Mouse (Mus musculus) megakaryocyte, embryonic 14.5 days (primary cell): ENCODE measurements around the gene Mllt6.

Experiments used
- FLI1 ChIP-seq: IDR thresholded peaks from 2 replicates; pipeline ENCODE4 v1.6.1; 2012; ENCODE audit warnings: low read length, inconsistent platforms, mixed read lengths
- GATA1 ChIP-seq: IDR thresholded peaks from 3 replicates; pipeline ENCODE4 v1.6.1; 2012; ENCODE audit warnings: mixed read lengths, low read length, inconsistent platforms, borderline replicate concordance

DNA sequence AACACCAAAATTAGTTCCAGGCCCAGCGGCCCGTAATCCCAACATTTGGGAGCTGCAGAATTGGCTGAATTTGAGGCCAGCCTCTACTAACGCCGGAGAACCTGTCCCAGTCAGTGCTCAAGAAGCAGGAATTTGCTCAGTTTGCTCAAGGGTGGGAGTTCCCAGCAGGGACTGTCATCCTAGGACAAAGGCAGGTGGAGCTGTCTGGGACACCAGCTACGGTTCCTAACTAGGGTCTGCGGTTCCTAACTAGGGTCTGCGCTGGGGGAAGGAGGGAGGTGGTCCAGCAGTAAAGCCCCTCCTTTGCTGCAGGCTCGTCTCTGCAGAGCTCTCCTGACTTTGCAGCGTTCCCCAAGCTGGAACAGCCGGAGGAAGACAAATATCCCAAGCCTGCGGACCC is 9.9 kb downstream of the Mllt6 start:
- TF ChIP-seq FLI1 (no peak), GATA1 (no peak)
